Mouse (Mus musculus) forebrain, embryonic 13.5 days (tissue): ENCODE measurements at regions not wholly inside any gene's neighbourhood (a gene's known extent, or its start where the extent isn't known, plus 50 kb on each side); places are given as distances from the start of the nearest gene placed in this dataset.

Source experiments
- ATAC-seq: fragments of 200-750 bp; cut with Nextera tagmentation; 2 replicates; pipeline ENCODE4 v1.8.0; 2017
- H3K27ac ChIP-seq: fragments of 300-500 bp; sonication (generic); 2 replicates; pipeline ENCODE4 v1.5.1; 2015; ENCODE audit warnings: inconsistent platforms, mild to moderate bottlenecking, moderate library complexity
- H3K27me3 ChIP-seq: fragments of 300-500 bp; sonication (generic); 2 replicates; pipeline ENCODE4 v1.6.1; 2015; ENCODE audit warnings: mild to moderate bottlenecking, inconsistent platforms
- H3K36me3 ChIP-seq: fragments of 300-500 bp; sonication (generic); 2 replicates; pipeline ENCODE4 v1.6.1; 2015; ENCODE audit warnings: mild to moderate bottlenecking, inconsistent platforms; ENCODE audit not compliant: poor library complexity, severe bottlenecking
- H3K4me1 ChIP-seq: fragments of 300-500 bp; sonication (generic); 2 replicates; pipeline ENCODE4 v1.6.1; 2015; ENCODE audit warnings: inconsistent platforms
- H3K4me2 ChIP-seq: fragments of 300-500 bp; sonication (generic); 2 replicates; pipeline ENCODE4 v1.6.1; 2015; ENCODE audit warnings: inconsistent platforms, mild to moderate bottlenecking, moderate library complexity
- H3K4me3 ChIP-seq: fragments of 300-500 bp; sonication (generic); 2 replicates; pipeline ENCODE4 v1.5.1; 2015; ENCODE audit warnings: mild to moderate bottlenecking, inconsistent platforms
- H3K9ac ChIP-seq: fragments of 300-500 bp; sonication (generic); 2 replicates; pipeline ENCODE4 v1.6.1; 2015; ENCODE audit warnings: mild to moderate bottlenecking, inconsistent platforms
- H3K9me3 ChIP-seq: fragments of 300-500 bp; sonication (generic); replicated peaks from 2 replicates; pipeline ENCODE4 v1.6.1; 2016; ENCODE audit warnings: inconsistent platforms
- WGBS: fragments of 180-500 bp; shearing (Covaris S2); methylation state at CpG from one replicate; pipeline ENCODE4 v1.1.7; 2015; 5-methylcytosine and 5-hydroxymethylcytosine counted together

GRCm38 (mm10) chr3:40200174-40200573 lies 330.9 kb upstream of the Intu start:
- no peaks in the 10 kb centered on the region for H3K27me3 ChIP-seq
- H3K9me3 ChIP-seq: no peaks in the 10 kb centered on the region
- H3K27ac ChIP-seq: no peak overlapping the region
- no peaks in the 10 kb centered on the region for H3K4me1 ChIP-seq
- ATAC-seq: no peak
- H3K4me3 ChIP-seq: no peak overlapping the region
- WGBS: 94% methylated on average over 4 of the region's 4 CpGs
- H3K36me3 ChIP-seq: no peaks in the 10 kb centered on the region
- H3K4me2 ChIP-seq: no peak overlapping the region
- H3K9ac ChIP-seq: no peak overlapping the region

GRCm38 (mm10) chr3:40206326-40206725 lies 324.8 kb upstream of the Intu start:
- WGBS: 48% methylated on average over 4 of the region's 4 CpGs
- ATAC-seq: no peak
- Histone ChIP-seq H3K27me3 (no peaks in the 10 kb centered on the region), H3K4me1 (no peaks in the 10 kb centered on the region), H3K36me3 (no peaks in the 10 kb centered on the region), H3K4me2 (no peak overlapping the region), H3K9me3 (no peaks in the 10 kb centered on the region), H3K27ac (no peak overlapping the region), H3K4me3 (no peak overlapping the region), H3K9ac (no peak overlapping the region)

- Histone ChIP-seq H3K4me2 (no peak overlapping the region), H3K36me3 (no peaks in the 10 kb centered on the region), H3K9ac (no peak overlapping the region), H3K4me3 (no peak overlapping the region), H3K9me3 (no peaks in the 10 kb centered on the region), H3K27me3 (no peaks in the 10 kb centered on the region), H3K27ac (no peak overlapping the region), H3K4me1 (no peaks in the 10 kb centered on the region)
- no peak for ATAC-seq
These were observed 319.3 kb upstream of the Intu start for GRCm38 (mm10) chr3:40211793-40212192.

- no peaks in the 10 kb centered on the region for H3K27me3 ChIP-seq
- H3K9me3 ChIP-seq: no peaks in the 10 kb centered on the region
- H3K4me3 ChIP-seq: no peak overlapping the region
- H3K4me1 ChIP-seq: no peaks in the 10 kb centered on the region
- no peaks in the 10 kb centered on the region for H3K36me3 ChIP-seq
- no peak overlapping the region for H3K9ac ChIP-seq
- ATAC-seq: no peak
- H3K27ac ChIP-seq: no peak overlapping the region
- 74% methylated on average over 1 of the region's 1 CpGs for WGBS
- no peak overlapping the region for H3K4me2 ChIP-seq
These were observed 304.3 kb upstream of the Intu start for GRCm38 (mm10) chr3:40226772-40227171.

GRCm38 (mm10) chr3:40243499-40244101 lies 287.5 kb upstream of the Intu start:
- H3K4me3 ChIP-seq: no peak overlapping the region
- no peak overlapping the region for H3K9ac ChIP-seq
- H3K27ac ChIP-seq: no peak overlapping the region
- no peaks in the 10 kb centered on the region for H3K4me1 ChIP-seq
- WGBS: 43% methylated on average over 4 of the region's 4 CpGs
- no peaks in the 10 kb centered on the region for H3K36me3 ChIP-seq
- peak; percentile 48 for ATAC-seq
- no peak overlapping the region for H3K4me2 ChIP-seq
- H3K9me3 ChIP-seq: no peaks in the 10 kb centered on the region
- H3K27me3 ChIP-seq: no peaks in the 10 kb centered on the region

GRCm38 (mm10) chr3:40254376-40254775 lies 276.7 kb upstream of the Intu start:
- no peak overlapping the region for H3K9ac ChIP-seq
- WGBS: 77% methylated on average over 5 of the region's 5 CpGs
- no peaks in the 10 kb centered on the region for H3K27me3 ChIP-seq
- no peak overlapping the region for H3K27ac ChIP-seq
- no peaks in the 10 kb centered on the region for H3K36me3 ChIP-seq
- H3K4me2 ChIP-seq: no peak overlapping the region
- ATAC-seq: no peak
- no peaks in the 10 kb centered on the region for H3K9me3 ChIP-seq
- H3K4me1 ChIP-seq: no peaks in the 10 kb centered on the region
- no peak overlapping the region for H3K4me3 ChIP-seq

GRCm38 (mm10) chr3:40262536-40262935 lies 268.6 kb upstream of the Intu start:
- no peaks in the 10 kb centered on the region for H3K36me3 ChIP-seq
- H3K27me3 ChIP-seq: no peaks in the 10 kb centered on the region
- H3K9me3 ChIP-seq: no peaks in the 10 kb centered on the region
- no peak overlapping the region for H3K9ac ChIP-seq
- H3K4me1 ChIP-seq: no peaks in the 10 kb centered on the region
- no peak overlapping the region for H3K4me3 ChIP-seq
- ATAC-seq: no peak
- H3K27ac ChIP-seq: no peak overlapping the region
- WGBS: 89% methylated on average over 7 of the region's 7 CpGs
- H3K4me2 ChIP-seq: no peak overlapping the region

GRCm38 (mm10) chr3:40267514-40267913 lies 263.6 kb upstream of the Intu start:
- H3K4me1 ChIP-seq: no peaks in the 10 kb centered on the region
- no peaks in the 10 kb centered on the region for H3K36me3 ChIP-seq
- H3K4me2 ChIP-seq: no peak overlapping the region
- H3K4me3 ChIP-seq: no peak overlapping the region
- WGBS: 77% methylated on average over 1 of the region's 1 CpGs
- no peaks in the 10 kb centered on the region for H3K9me3 ChIP-seq
- no peak overlapping the region for H3K27ac ChIP-seq
- no peaks in the 10 kb centered on the region for H3K27me3 ChIP-seq
- ATAC-seq: no peak
- H3K9ac ChIP-seq: no peak overlapping the region

GRCm38 (mm10) chr3:40282926-40283325 lies 248.2 kb upstream of the Intu start:
- H3K27ac ChIP-seq: no peak overlapping the region
- peak; percentile 71; the same call in 1 of the 2 replicates for ATAC-seq
- H3K9me3 ChIP-seq: no peaks in the 10 kb centered on the region
- no peak overlapping the region for H3K4me3 ChIP-seq
- no peaks in the 10 kb centered on the region for H3K4me1 ChIP-seq
- no peak overlapping the region for H3K9ac ChIP-seq
- 91% methylated on average over 1 of the region's 1 CpGs for WGBS
- no peaks in the 10 kb centered on the region for H3K27me3 ChIP-seq
- H3K36me3 ChIP-seq: no peaks in the 10 kb centered on the region
- H3K4me2 ChIP-seq: no peak overlapping the region

GRCm38 (mm10) chr3:40286959-40287710 lies 244.0 kb upstream of the Intu start:
- H3K27ac ChIP-seq: no peak overlapping the region
- no peak for ATAC-seq
- no peak overlapping the region for H3K9ac ChIP-seq
- no peaks in the 10 kb centered on the region for H3K27me3 ChIP-seq
- H3K36me3 ChIP-seq: no peaks in the 10 kb centered on the region
- H3K4me3 ChIP-seq: no peak overlapping the region
- no peak overlapping the region for H3K4me2 ChIP-seq
- H3K4me1 ChIP-seq: no peaks in the 10 kb centered on the region
- H3K9me3 ChIP-seq: no peaks in the 10 kb centered on the region
- 76% methylated on average over 7 of the region's 7 CpGs for WGBS

- no peaks in the 10 kb centered on the region for H3K36me3 ChIP-seq
- no peak overlapping the region for H3K4me2 ChIP-seq
- no peaks in the 10 kb centered on the region for H3K9me3 ChIP-seq
- no peak for ATAC-seq
- no peak overlapping the region for H3K9ac ChIP-seq
- H3K4me3 ChIP-seq: no peak overlapping the region
- no peaks in the 10 kb centered on the region for H3K4me1 ChIP-seq
- no peak overlapping the region for H3K27ac ChIP-seq
- H3K27me3 ChIP-seq: no peaks in the 10 kb centered on the region
These were observed 234.0 kb upstream of the Intu start for GRCm38 (mm10) chr3:40297120-40297519.

GRCm38 (mm10) chr3:40320319-40320718 lies 210.8 kb upstream of the Intu start:
- 71% methylated on average over 5 of the region's 5 CpGs for WGBS
- H3K27me3 ChIP-seq: no peaks in the 10 kb centered on the region
- H3K9me3 ChIP-seq: no peaks in the 10 kb centered on the region
- ATAC-seq: no peak
- no peak overlapping the region for H3K27ac ChIP-seq
- no peaks in the 10 kb centered on the region for H3K4me1 ChIP-seq
- H3K4me3 ChIP-seq: no peak overlapping the region
- no peak overlapping the region for H3K9ac ChIP-seq
- H3K36me3 ChIP-seq: no peaks in the 10 kb centered on the region
- no peak overlapping the region for H3K4me2 ChIP-seq
